Mouse (Mus musculus): ENCODE measurements around the gene Lrrc8e. TPM values are rescaled to one million over a fixed set of nuclear protein-coding genes. Genes with fewer than 3 reads are reported as not detected.

The Lrrc8e gene
- polyA plus RNA-seq, 1 experiment from 2014 or later = 0.07 TPM

DNA sequence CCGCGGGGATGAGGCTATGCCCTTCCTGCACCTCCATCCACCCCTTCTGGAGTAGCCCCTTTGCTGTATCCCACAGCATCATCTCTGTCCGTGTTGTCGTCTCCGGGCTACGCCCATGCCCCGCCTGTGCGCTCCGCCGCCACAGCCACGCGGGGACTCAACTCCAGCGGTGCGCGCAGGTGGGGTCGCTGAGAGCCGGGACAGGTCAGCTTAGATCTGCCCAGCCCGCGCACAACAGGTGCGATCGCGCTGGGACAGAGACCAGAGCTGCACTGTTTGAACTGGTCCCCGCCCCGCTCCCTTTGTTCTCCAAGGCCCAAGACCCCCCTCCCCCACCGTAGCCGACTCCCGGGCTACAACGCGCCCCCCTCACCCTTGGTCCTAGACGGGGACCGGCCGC lies 32.1 kb downstream of the Lrrc8e start:
- under 1% methylated on average over 28 of the region's 32 CpGs for WGBS
- peak overlapping the region; percentile 87 for H3K4me3 ChIP-seq (ENCODE audit: low read depth, low read length)
- peak overlapping the region; percentile 96 for H3K9ac ChIP-seq (ENCODE audit: low read length)
- no peaks in the 10 kb centered on the region for H3K27me3 ChIP-seq (ENCODE audit: control insufficient read depth, insufficient read depth, low read length)
- peaks cover 11% of the 10 kb centered on the region; the same call in 1 of the 2 replicates for H3K36me3 ChIP-seq (ENCODE audit: control insufficient read depth, insufficient read depth, low read length)
- H3K9me3 ChIP-seq (ENCODE audit: control insufficient read depth, low read length) = no peaks in the 10 kb centered on the region
- H3K4me2 ChIP-seq = peak overlapping the region; percentile 69
- ATAC-seq (ENCODE audit: low FRiP score) = peak; percentile 84
- no peak for DNase-seq (ENCODE audit: low spot score, missing footprints)
- peaks cover 22% of the 10 kb centered on the region for H3K4me1 ChIP-seq (ENCODE audit: control insufficient read depth, insufficient read depth, low read length)
- peak overlapping the region; percentile 92 for H3K27ac ChIP-seq (ENCODE audit: low read depth, low read length)

DNA sequence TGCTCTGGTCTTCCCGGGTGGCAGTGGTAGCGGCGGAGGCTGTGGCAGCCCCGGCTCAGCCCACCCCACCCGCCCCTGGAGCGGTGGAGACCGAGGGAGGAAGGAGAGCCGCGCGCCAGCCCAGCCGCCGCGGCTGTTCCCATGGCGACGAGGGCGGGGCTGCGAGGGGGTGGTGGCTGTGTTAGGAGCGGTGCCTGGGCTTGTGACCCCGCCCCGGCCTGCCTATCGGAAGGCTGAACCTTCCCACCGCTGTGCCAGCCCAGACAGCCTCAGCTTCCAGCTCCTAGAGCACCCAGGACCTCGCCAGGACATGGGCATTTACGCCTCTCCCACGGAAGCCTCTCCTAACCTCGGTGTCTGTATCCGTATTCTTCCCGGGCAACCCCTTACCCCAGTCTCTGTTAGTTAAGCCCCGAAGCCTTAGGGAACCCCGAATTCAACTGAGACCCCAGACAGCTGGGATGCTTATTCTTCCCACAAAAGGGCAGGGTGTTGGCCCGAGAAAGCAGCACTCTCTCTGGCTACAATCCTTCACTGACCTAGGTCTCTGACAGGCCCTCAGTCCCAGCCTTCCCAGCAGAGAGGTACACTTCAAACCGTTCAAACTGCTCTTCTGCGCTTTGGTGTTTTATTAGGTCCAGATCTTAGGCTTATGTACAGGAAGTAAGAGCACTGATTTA lies 32.6 kb downstream of the Lrrc8e start, which contains the start of gene Ctxn1:
Ctxn1 (minus strand) TSS at position 150 of the 680 bp plus-strand sequence.
- WGBS = 7% methylated on average over 27 of the region's 33 CpGs
- Histone ChIP-seq H3K4me2 (peak within 1 kb of the TSS; percentile 69), H3K9ac (ENCODE audit: low read length) (peak within 1 kb of the TSS; percentile 96), H3K4me1 (ENCODE audit: control insufficient read depth, insufficient read depth, low read length) (peaks cover 18% of the 10 kb centered on the region), H3K27ac (ENCODE audit: low read depth, low read length) (peak within 1 kb of the TSS; percentile 92), H3K4me3 (ENCODE audit: low read depth, low read length) (peak within 1 kb of the TSS; percentile 87), H3K27me3 (ENCODE audit: control insufficient read depth, insufficient read depth, low read length) (no peaks in the 10 kb centered on the region), H3K36me3 (ENCODE audit: control insufficient read depth, insufficient read depth, low read length) (peaks cover 11% of the 10 kb centered on the region; the same call in 1 of the 2 replicates), H3K9me3 (ENCODE audit: control insufficient read depth, low read length) (no peaks in the 10 kb centered on the region)
- ATAC-seq (ENCODE audit: low FRiP score) = peak; percentile 93
- peak; percentile 100 for DNase-seq (ENCODE audit: low spot score, missing footprints)

DNA sequence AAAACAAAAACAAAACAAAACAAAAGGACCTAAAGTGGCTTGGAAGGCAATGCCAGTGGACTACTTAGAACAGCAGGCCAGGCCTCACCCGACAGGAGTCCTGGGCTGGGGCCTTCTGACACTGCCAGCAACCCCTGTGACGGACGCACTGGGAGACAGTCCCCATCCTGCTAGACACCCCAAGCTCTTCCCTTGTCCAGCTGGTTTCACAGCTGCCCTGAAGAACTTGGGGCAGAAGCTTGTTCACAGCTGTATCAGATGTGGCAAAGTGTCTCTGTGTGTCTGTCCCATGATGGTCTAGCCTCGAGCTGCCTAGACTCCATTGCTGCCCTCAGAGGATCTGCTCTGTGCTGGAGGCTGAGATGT lies 33.2 kb downstream of the Lrrc8e start:
- Histone ChIP-seq H3K4me1 (ENCODE audit: control insufficient read depth, insufficient read depth, low read length) (peaks cover 17% of the 10 kb centered on the region), H3K9ac (ENCODE audit: low read length) (no peak overlapping the region; the same call in 1 of the 2 replicates), H3K27ac (ENCODE audit: low read depth, low read length) (peak overlapping the region; percentile 92), H3K27me3 (ENCODE audit: control insufficient read depth, insufficient read depth, low read length) (no peaks in the 10 kb centered on the region), H3K4me3 (ENCODE audit: low read depth, low read length) (no peak overlapping the region), H3K36me3 (ENCODE audit: control insufficient read depth, insufficient read depth, low read length) (peaks cover 14% of the 10 kb centered on the region; the same call in 1 of the 2 replicates), H3K9me3 (ENCODE audit: control insufficient read depth, low read length) (no peaks in the 10 kb centered on the region), H3K4me2 (no peak overlapping the region)
- DNase-seq (ENCODE audit: low spot score, missing footprints) (peak; percentile 76), ATAC-seq (ENCODE audit: low FRiP score) (no peak)
- WGBS = 84% methylated on average over 4 of the region's 4 CpGs

DNA sequence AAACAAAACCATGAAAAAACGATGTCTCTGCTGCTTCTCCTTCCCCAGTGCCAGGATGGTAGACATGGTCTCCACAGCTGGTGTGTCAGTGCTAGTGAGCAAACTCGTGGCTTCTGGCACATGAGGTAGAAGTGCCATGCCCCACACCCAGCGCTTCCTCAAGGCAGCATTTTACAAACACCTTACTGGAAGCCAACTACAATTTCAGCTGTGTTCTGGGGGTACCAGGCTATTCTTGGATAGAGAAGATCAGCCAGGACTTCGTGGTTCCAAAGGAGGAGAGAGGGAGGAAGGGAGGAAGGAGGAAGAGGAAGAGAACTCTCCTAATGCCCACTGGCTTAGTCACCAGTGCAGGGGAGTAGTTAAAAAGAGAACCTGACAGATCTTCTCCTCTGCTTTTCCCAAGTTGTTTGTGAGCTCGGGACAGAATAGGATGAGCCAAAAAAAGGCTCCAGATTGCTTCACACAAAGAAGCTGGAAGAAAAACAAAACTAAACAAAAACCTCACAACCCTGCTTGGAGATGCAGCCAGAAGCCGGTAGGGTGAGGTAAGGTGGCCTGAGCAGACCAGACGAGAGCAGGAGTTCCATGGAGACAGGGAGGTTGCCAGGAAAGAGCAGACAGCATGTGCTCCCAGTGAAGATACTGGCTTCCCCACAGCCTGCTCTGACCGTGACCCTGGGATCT lies 36.6 kb downstream of the Lrrc8e start:
- no peak for ATAC-seq (ENCODE audit: low FRiP score)
- Histone ChIP-seq H3K9me3 (ENCODE audit: control insufficient read depth, low read length) (no peaks in the 10 kb centered on the region), H3K9ac (ENCODE audit: low read length) (no peak overlapping the region), H3K27ac (ENCODE audit: low read depth, low read length) (no peak overlapping the region), H3K4me2 (no peak overlapping the region), H3K36me3 (ENCODE audit: control insufficient read depth, insufficient read depth, low read length) (peaks cover 18% of the 10 kb centered on the region), H3K4me1 (ENCODE audit: control insufficient read depth, insufficient read depth, low read length) (peaks cover 7% of the 10 kb centered on the region), H3K4me3 (ENCODE audit: low read depth, low read length) (no peak overlapping the region), H3K27me3 (ENCODE audit: control insufficient read depth, insufficient read depth, low read length) (no peaks in the 10 kb centered on the region)
- DNase-seq (ENCODE audit: low spot score, missing footprints) = no peak
- WGBS = 84% methylated on average over 8 of the region's 8 CpGs

DNA sequence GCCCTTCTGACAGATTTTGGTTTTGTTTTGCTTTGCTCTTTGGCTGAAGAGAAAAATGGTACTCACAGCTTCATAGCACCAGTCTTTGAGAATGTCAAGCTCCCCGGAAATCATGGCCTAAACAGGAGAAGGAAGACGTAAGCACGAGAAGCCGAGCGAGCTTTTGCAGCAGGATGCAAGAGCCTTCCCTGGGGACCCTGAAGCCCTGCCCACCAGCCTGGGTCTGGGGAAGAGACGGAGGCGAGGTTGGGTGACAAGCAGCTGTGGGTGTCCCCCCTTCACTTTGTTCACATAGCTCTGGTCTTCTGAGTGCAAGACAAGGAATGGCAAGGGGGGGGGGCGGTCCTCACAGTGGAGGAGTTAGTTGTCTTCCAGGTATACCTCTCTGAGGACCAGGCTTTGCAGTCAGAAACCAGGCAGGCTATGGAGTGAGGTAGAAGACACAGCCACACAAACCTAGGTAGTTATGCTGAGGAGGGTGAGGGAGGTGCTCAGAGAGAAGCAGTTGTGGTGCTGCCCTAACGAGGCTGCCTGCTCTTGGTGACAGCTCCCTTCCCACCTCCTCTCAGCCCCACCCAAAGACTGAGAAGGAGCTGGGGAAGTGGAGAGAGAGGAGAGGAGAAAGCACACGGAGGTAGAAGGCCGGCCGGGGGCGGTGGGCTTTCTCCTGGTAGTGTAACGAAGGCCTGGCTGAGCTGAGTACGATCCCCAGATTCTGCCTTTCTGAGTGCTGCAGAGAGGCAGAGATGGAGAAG lies 38.7 kb downstream of the Lrrc8e start:
- Histone ChIP-seq H3K4me3 (ENCODE audit: low read depth, low read length) (no peak overlapping the region), H3K4me2 (no peak overlapping the region), H3K4me1 (ENCODE audit: control insufficient read depth, insufficient read depth, low read length) (no peaks in the 10 kb centered on the region), H3K27me3 (ENCODE audit: control insufficient read depth, insufficient read depth, low read length) (no peaks in the 10 kb centered on the region), H3K27ac (ENCODE audit: low read depth, low read length) (no peak overlapping the region), H3K9me3 (ENCODE audit: control insufficient read depth, low read length) (no peaks in the 10 kb centered on the region), H3K9ac (ENCODE audit: low read length) (no peak overlapping the region), H3K36me3 (ENCODE audit: control insufficient read depth, insufficient read depth, low read length) (peaks cover 21% of the 10 kb centered on the region)
- ATAC-seq (ENCODE audit: low FRiP score) = no peak
- peak; percentile 8 for DNase-seq (ENCODE audit: low spot score, missing footprints)
- 93% methylated on average over 15 of the region's 15 CpGs for WGBS

DNA sequence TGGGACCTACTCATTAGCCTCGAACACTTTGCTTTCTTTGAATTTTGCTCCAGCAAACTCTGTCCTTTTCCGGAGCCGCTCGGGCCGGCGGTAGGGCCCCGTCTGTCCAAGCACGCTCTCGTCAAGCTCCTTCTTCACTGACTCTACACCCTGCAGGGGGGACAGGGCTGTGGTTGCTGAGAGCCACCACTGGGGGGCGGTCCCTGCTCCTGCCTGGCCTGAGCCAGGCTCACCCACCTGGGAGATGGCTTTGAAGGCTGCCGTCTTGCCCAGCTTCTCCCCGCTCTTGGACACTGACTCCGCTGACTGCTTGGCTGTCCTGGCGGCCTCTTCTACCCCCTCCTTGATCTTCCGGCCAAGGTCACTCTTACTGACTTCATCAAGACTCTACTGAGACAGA lies 41.0 kb downstream of the Lrrc8e start:
- Histone ChIP-seq H3K4me2 (no peak overlapping the region), H3K9ac (ENCODE audit: low read length) (no peak overlapping the region), H3K27me3 (ENCODE audit: control insufficient read depth, insufficient read depth, low read length) (no peaks in the 10 kb centered on the region), H3K4me3 (ENCODE audit: low read depth, low read length) (no peak overlapping the region), H3K4me1 (ENCODE audit: control insufficient read depth, insufficient read depth, low read length) (no peaks in the 10 kb centered on the region), H3K9me3 (ENCODE audit: control insufficient read depth, low read length) (no peaks in the 10 kb centered on the region), H3K27ac (ENCODE audit: low read depth, low read length) (no peak overlapping the region), H3K36me3 (ENCODE audit: control insufficient read depth, insufficient read depth, low read length) (peaks cover 19% of the 10 kb centered on the region)
- WGBS = 77% methylated on average over 15 of the region's 15 CpGs
- peak; percentile 69; the same call in 1 of the 2 replicates for ATAC-seq (ENCODE audit: low FRiP score)
- DNase-seq (ENCODE audit: low spot score, missing footprints) = peak; percentile 72

DNA sequence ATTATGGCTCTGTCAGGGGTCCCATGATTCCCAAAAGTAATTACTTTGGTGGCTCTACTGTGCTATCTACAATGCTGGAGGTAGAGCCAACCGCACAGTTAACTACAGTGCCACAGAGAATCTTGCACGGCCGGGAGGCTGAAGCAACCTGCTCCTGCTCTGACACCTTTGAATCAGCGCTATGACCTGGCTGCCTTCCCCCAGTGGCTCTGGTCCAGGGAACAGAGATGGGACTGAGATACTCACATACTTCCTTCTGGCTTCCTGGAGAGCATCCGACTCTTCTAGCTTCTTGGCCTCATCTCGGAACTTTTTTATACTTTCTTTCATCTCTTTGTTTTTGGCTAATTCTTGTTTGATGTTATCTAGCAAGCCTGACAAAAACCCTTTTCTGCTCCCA lies 43.0 kb downstream of the Lrrc8e start:
- Histone ChIP-seq H3K36me3 (ENCODE audit: control insufficient read depth, insufficient read depth, low read length) (peaks cover 19% of the 10 kb centered on the region), H3K4me1 (ENCODE audit: control insufficient read depth, insufficient read depth, low read length) (no peaks in the 10 kb centered on the region), H3K4me3 (ENCODE audit: low read depth, low read length) (no peak overlapping the region), H3K27ac (ENCODE audit: low read depth, low read length) (no peak overlapping the region), H3K4me2 (no peak overlapping the region), H3K9me3 (ENCODE audit: control insufficient read depth, low read length) (no peaks in the 10 kb centered on the region), H3K9ac (ENCODE audit: low read length) (no peak overlapping the region), H3K27me3 (ENCODE audit: control insufficient read depth, insufficient read depth, low read length) (no peaks in the 10 kb centered on the region)
- WGBS = 89% methylated on average over 6 of the region's 6 CpGs
- ATAC-seq (ENCODE audit: low FRiP score) (no peak), DNase-seq (ENCODE audit: low spot score, missing footprints) (no peak)

DNA sequence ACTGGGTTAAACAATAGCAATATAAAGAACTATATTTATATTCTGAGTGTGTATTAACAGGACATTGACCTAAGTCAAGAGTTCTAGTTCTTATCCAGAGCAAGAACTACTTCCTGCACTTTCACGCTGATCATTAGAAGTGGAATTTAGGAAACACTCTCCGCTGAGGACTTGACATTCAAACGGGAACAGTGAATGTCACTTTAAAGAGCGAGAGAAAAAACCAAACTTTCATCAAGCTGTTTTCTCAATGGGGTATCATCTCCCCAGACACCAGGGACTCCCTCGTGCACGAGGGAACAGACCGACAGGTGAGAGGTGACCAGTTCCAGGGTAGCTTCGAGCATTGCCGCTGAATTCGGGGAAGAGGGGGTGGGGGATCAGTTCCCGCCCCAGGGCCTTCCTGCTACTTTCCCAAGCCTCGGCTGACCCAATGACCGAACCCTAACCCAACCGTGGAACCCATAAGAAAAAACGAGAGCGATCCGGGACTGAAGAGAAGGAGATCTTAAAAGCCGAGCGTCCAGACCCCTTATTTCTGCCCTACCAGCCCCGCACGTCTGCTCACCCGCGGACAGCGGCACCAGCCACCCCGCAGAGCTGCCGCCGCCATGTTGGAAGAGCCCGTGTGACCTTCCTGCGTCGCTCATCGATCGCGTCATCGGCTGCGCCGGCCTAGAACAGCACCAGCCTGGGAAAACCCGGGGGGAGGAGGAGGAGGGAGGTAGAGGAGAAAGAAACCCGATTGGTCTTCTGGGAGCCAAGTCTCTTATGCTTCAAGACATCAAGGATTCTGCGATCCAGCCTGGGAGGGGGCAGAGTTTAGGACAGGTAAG lies 48.9 kb downstream of the Lrrc8e start, which contains the start of gene Timm44:
Timm44 (minus strand) TSS at position 639 of the 836 bp plus-strand sequence.
- peak within 1 kb of the TSS; percentile 58 for H3K4me3 ChIP-seq (ENCODE audit: low read depth, low read length)
- H3K4me1 ChIP-seq (ENCODE audit: control insufficient read depth, insufficient read depth, low read length) = peaks cover 3% of the 10 kb centered on the region; the same call in 1 of the 2 replicates
- 0 out of 2 replicates have a peak, but pooled peaks cover 3% of the 10 kb centered on the region for H3K36me3 ChIP-seq (ENCODE audit: control insufficient read depth, insufficient read depth, low read length)
- peak within 1 kb of the TSS; percentile 64 for H3K4me2 ChIP-seq
- 0 out of 2 replicates have a peak within 1 kb of the TSS, but pooled peaks have one; percentile 25 for H3K27ac ChIP-seq (ENCODE audit: low read depth, low read length)
- H3K27me3 ChIP-seq (ENCODE audit: control insufficient read depth, insufficient read depth, low read length) = no peaks in the 10 kb centered on the region
- peak; percentile 99 for ATAC-seq (ENCODE audit: low FRiP score)
- DNase-seq (ENCODE audit: low spot score, missing footprints) = peak; percentile 100
- H3K9me3 ChIP-seq (ENCODE audit: control insufficient read depth, low read length) = no peaks in the 10 kb centered on the region
- under 1% methylated on average over 39 of the region's 39 CpGs for WGBS
- H3K9ac ChIP-seq (ENCODE audit: low read length) = peak within 1 kb of the TSS; percentile 77
